ENCODE assay signal across 18 mouse cellular contexts in the genomic region with DNA sequence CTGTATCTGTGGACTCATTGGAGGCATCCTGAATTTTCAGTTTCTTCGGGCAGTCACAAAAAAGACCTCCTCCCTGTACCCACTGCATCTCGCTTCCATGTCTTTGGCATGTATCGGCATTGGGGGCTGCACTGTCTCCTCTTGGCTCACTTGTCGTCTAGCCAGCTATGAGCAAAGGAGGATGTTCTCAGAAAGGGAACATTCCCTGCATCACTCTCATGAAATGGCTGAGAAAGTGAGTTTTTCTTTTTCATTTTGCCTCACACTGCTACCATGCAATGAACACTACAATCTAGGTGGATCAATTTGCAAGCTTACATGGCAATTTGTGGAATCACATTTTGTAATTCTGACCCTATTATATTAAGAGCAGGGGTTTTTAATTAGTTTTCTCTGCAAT.
DNase-seq lines count a peak whose midpoint lies in the region; ATAC-seq and TF ChIP-seq lines count a peak whose summit lies in the region.
"Had no signal": no experiment of that assay in that cellular context is flagged by ENCODE, and none has a peak within 500 bp of the region (broad histone marks: within the 10 kb centered on the region; RNA-seq: fewer than 3 reads in every experiment).

No protein-coding gene starts in this region.

- no peaks in the 10 kb centered on the region for H3K9me3 ChIP-seq in forebrain, embryonic 10.5 days
- H3K9me3 ChIP-seq in hindbrain, embryonic 11.5 days (ENCODE audit: control insufficient read depth, low read length) = no peaks in the 10 kb centered on the region
- no peaks in the 10 kb centered on the region for H3K9me3 ChIP-seq in midbrain, embryonic 12.5 days
- no peaks in the 10 kb centered on the region for H3K9me3 ChIP-seq in kidney, embryonic 14.5 days (ENCODE audit: control insufficient read depth, low read length)
- H3K9me3 ChIP-seq: G1E; limb, embryonic 12.5 days had no signal

- H3K4me3 ChIP-seq in forebrain, embryonic 10.5 days = no peak overlapping the region
- H3K4me3 ChIP-seq in hindbrain, embryonic 11.5 days (ENCODE audit: low read depth, low read length) = no peak overlapping the region
- no peak overlapping the region for H3K4me3 ChIP-seq in midbrain, embryonic 12.5 days
- no peak overlapping the region for H3K4me3 ChIP-seq in kidney, embryonic 14.5 days (ENCODE audit: low read length)
- H3K4me3 ChIP-seq: erythroblast, embryonic 14.5 days; limb, embryonic 12.5 days had no signal

- no peak overlapping the region for H3K9ac ChIP-seq in hindbrain, embryonic 11.5 days (ENCODE audit: low read depth, low read length)
- no peak overlapping the region for H3K9ac ChIP-seq in midbrain, embryonic 12.5 days (replicated peaks)
- H3K9ac ChIP-seq in kidney, embryonic 14.5 days (ENCODE audit: low read depth, low read length) = no peak overlapping the region
- H3K9ac ChIP-seq: limb, embryonic 12.5 days; liver, embryonic 14.5 days had no signal

- peaks cover 18% of the 10 kb centered on the region for H3K4me1 ChIP-seq in forebrain, embryonic 10.5 days
- H3K4me1 ChIP-seq in hindbrain, embryonic 11.5 days (replicated peaks; ENCODE audit: control insufficient read depth, insufficient read depth, low read length) = no peaks in the 10 kb centered on the region
- peaks cover 9% of the 10 kb centered on the region for H3K4me1 ChIP-seq in midbrain, embryonic 12.5 days
- no peaks in the 10 kb centered on the region for H3K4me1 ChIP-seq in kidney, embryonic 14.5 days (ENCODE audit: control insufficient read depth, insufficient read depth, low read length)
- H3K4me1 ChIP-seq: limb, embryonic 12.5 days had no signal

- H3K4me2 ChIP-seq in hindbrain, embryonic 11.5 days (replicated peaks; ENCODE audit: low read depth, low read length) = no peak overlapping the region
- H3K4me2 ChIP-seq in midbrain, embryonic 12.5 days (replicated peaks) = no peak overlapping the region; the same call in 1 of the 2 replicates
- H3K4me2 ChIP-seq in kidney, embryonic 14.5 days (replicated peaks; ENCODE audit: low read depth, low read length) = no peak overlapping the region
- H3K4me2 ChIP-seq: heart, embryonic 11.5 days; limb, embryonic 12.5 days had no signal

- WGBS in forebrain, embryonic 10.5 days = 78% methylated on average over 4 of the region's 4 CpGs
- whole genome bisulfite sequencing in hindbrain, embryonic 11.5 days = 61% methylated on average over 4 of the region's 4 CpGs
- WGBS in midbrain, embryonic 12.5 days = 52% methylated on average over 4 of the region's 4 CpGs
- WGBS in kidney, embryonic 14.5 days = 88% methylated on average over 4 of the region's 4 CpGs

- peak overlapping the region; percentile 75 for H3K27ac ChIP-seq in forebrain, embryonic 10.5 days
- no peak overlapping the region for H3K27ac ChIP-seq in hindbrain, embryonic 11.5 days (ENCODE audit: low read depth, low read length)
- H3K27ac ChIP-seq in midbrain, embryonic 12.5 days (replicated peaks) = peak overlapping the region; percentile 65
- H3K27ac ChIP-seq in kidney, embryonic 14.5 days (ENCODE audit: low read depth, low read length) = no peak overlapping the region
- H3K27ac ChIP-seq: limb, embryonic 12.5 days; liver, embryonic 14.5 days had no signal

- H3K27me3 ChIP-seq in forebrain, embryonic 10.5 days (ENCODE audit: poor library complexity, severe bottlenecking) = no peaks in the 10 kb centered on the region
- no peaks in the 10 kb centered on the region for H3K27me3 ChIP-seq in hindbrain, embryonic 11.5 days (ENCODE audit: control insufficient read depth, insufficient read depth, low read length)
- no peaks in the 10 kb centered on the region for H3K27me3 ChIP-seq in midbrain, embryonic 12.5 days
- no peaks in the 10 kb centered on the region for H3K27me3 ChIP-seq in kidney, embryonic 14.5 days (ENCODE audit: control insufficient read depth, insufficient read depth, low read length)
- H3K27me3 ChIP-seq: limb, embryonic 12.5 days had no signal

- no peak for TF ChIP-seq POLR2A in brain, embryonic 14.5 days (IDR thresholded peaks at IDR 0.05; ENCODE audit: borderline replicate concordance, extremely low read depth, insufficient read depth, insufficient read length, poor library complexity, severe bottlenecking)

- peak; percentile 74 for ATAC-seq in hindbrain, embryonic 11.5 days (ENCODE audit: low FRiP score)
- ATAC-seq in midbrain, embryonic 12.5 days (ENCODE audit: low FRiP score, low read depth) = peak; percentile 67
- ATAC-seq in kidney, embryonic 14.5 days (ENCODE audit: low FRiP score, low TSS enrichment) = no peak
- ATAC-seq: intestine, embryonic 16.5 days; lung, postnatal 0 days had no signal

- TF ChIP-seq CTCF in brain, embryonic 14.5 days (IDR thresholded peaks at IDR 0.05; ENCODE audit: borderline replicate concordance, extremely low read depth, insufficient read depth, insufficient read length) = no peak

- peak; percentile 72 for DNase-seq in brain, embryonic 14.5 days (ENCODE audit: low read depth)
- DNase-seq in forebrain, embryonic 10.5 days (ENCODE audit: extremely low spot score, low spot score) = no peak
- peak; percentile 5 for DNase-seq in hindbrain, embryonic 11.5 days (ENCODE audit: low spot score)
- no peak for DNase-seq in testis, postnatal 14 days (ENCODE audit: low spot score)
- no peak for DNase-seq in layer of hippocampus, adult 11-12 months (ENCODE audit: low spot score)
- DNase-seq: adrenal gland, adult 2 months; embryo, embryonic 11 days; gastrocnemius, postnatal 36 days; kidney, postnatal 14 days had no signal

- no peaks in the 10 kb centered on the region for H3K36me3 ChIP-seq in forebrain, embryonic 10.5 days (replicated peaks)
- H3K36me3 ChIP-seq in hindbrain, embryonic 11.5 days (ENCODE audit: control insufficient read depth, insufficient read depth, low read length) = no peaks in the 10 kb centered on the region
- no peaks in the 10 kb centered on the region for H3K36me3 ChIP-seq in midbrain, embryonic 12.5 days
- H3K36me3 ChIP-seq in kidney, embryonic 14.5 days (ENCODE audit: control insufficient read depth, insufficient read depth, low read length) = no peaks in the 10 kb centered on the region
- H3K36me3 ChIP-seq: G1E; limb, embryonic 12.5 days had no signal

Comparison
In these comparisons a context has a peak if more than half of its experiments do, and no peak if none do; other contexts are left out.
1. DNase-seq: peak in brain, embryonic 14.5 days (single experiment) and hindbrain, embryonic 11.5 days (single experiment); none in forebrain, embryonic 10.5 days (single experiment), testis, postnatal 14 days (single experiment) and layer of hippocampus, adult 11-12 months (single experiment).
2. H3K27ac ChIP-seq: peak in forebrain, embryonic 10.5 days (single experiment) and midbrain, embryonic 12.5 days (single experiment); none in hindbrain, embryonic 11.5 days (single experiment) and kidney, embryonic 14.5 days (single experiment).